Mouse (Mus musculus): ENCODE measurements around the gene Trim63. TPM values are rescaled to one million over a fixed set of nuclear protein-coding genes. Genes with fewer than 3 reads are reported as not detected.
"Not testable (repeated sequence)": the region's sequence is repeated elsewhere in the genome, so short reads cannot be mapped to it uniquely, and the experiment has no call there.

The Trim63 gene
- polyA plus RNA-seq (2015; fragmentation: Nextera tagmentation; extraction: Ambion mirVana): 1.2 and 1.4 TPM in 2 replicates

DNA sequence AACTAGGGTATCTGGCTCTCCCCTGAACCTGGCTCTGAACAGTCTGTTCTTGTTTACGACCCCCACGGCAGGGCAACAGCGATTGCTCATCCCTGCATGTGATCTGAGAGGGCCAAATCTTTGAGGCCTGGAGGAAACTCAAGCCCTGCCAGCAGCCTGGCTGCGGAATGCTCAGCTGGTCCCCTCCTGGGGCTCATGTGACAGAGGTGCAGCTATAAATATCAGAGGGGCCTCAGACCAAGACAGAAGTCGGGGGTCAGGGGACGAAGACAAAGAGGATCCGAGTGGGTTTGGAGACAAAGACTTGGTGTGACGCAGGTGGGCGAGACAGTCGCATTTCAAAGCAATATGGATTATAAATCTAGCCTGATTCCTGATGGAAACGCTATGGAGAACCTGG lies at the start of gene Trim63:
Trim63 (plus strand) TSS at position 245 of the 400 bp plus-strand sequence.
- peaks cover 7% of the 10 kb centered on the region; the same call in 1 of the 2 replicates for H3K4me1 ChIP-seq
- H3K36me3 ChIP-seq: no peaks in the 10 kb centered on the region
- no peak within 1 kb of the TSS for H3K9ac ChIP-seq (replicated peaks)
- no peaks in the 10 kb centered on the region for H3K9me3 ChIP-seq (replicated peaks)
- 15% methylated on average over 11 of the region's 11 CpGs for WGBS
- no peak within 1 kb of the TSS for H3K27ac ChIP-seq (replicated peaks)
- H3K27me3 ChIP-seq (replicated peaks): no peaks in the 10 kb centered on the region
- H3K4me3 ChIP-seq (replicated peaks): no peak within 1 kb of the TSS
- no peak for ATAC-seq (ENCODE audit: low FRiP score)
- no peak within 1 kb of the TSS; the same call in 1 of the 2 replicates for H3K4me2 ChIP-seq

- H3K9me3 ChIP-seq (replicated peaks): no peaks in the 10 kb centered on the region
- H3K4me2 ChIP-seq: no peak overlapping the region
- no peaks in the 10 kb centered on the region for H3K4me1 ChIP-seq
- no peak overlapping the region for H3K9ac ChIP-seq (replicated peaks)
- WGBS: 59% methylated on average over 9 of the region's 9 CpGs
- H3K36me3 ChIP-seq: no peaks in the 10 kb centered on the region
- H3K27ac ChIP-seq (replicated peaks): no peak overlapping the region
- no peak overlapping the region for H3K4me3 ChIP-seq (replicated peaks)
- no peak for ATAC-seq (ENCODE audit: low FRiP score)
- no peaks in the 10 kb centered on the region for H3K27me3 ChIP-seq (replicated peaks)
These were observed 48.9 kb upstream of the Trim63 start for GRCm38 (mm10) chr4:134265860-134266585.

GRCm38 (mm10) chr4:134268102-134268655 lies 46.7 kb upstream of the Trim63 start:
- ATAC-seq (ENCODE audit: low FRiP score): no peak
- H3K36me3 ChIP-seq: no peaks in the 10 kb centered on the region
- peaks cover 2% of the 10 kb centered on the region; the same call in 1 of the 2 replicates for H3K4me1 ChIP-seq
- no peaks in the 10 kb centered on the region for H3K9me3 ChIP-seq (replicated peaks)
- no peak overlapping the region for H3K4me3 ChIP-seq (replicated peaks)
- no peak overlapping the region for H3K27ac ChIP-seq (replicated peaks)
- WGBS: 88% methylated on average over 19 of the region's 19 CpGs
- no peaks in the 10 kb centered on the region for H3K27me3 ChIP-seq (replicated peaks)
- H3K4me2 ChIP-seq: no peak overlapping the region
- no peak overlapping the region for H3K9ac ChIP-seq (replicated peaks)

GRCm38 (mm10) chr4:134269622-134270021 lies 45.3 kb upstream of the Trim63 start:
- not testable (repeated sequence) for H3K27me3 ChIP-seq (replicated peaks); H3K36me3 ChIP-seq; H3K4me2 ChIP-seq; H3K9ac ChIP-seq (replicated peaks); ATAC-seq (ENCODE audit: low FRiP score); H3K9me3 ChIP-seq (replicated peaks); H3K4me1 ChIP-seq; H3K4me3 ChIP-seq (replicated peaks); H3K27ac ChIP-seq (replicated peaks)

- no peak overlapping the region for H3K4me3 ChIP-seq (replicated peaks)
- ATAC-seq (ENCODE audit: low FRiP score): no peak
- no peaks in the 10 kb centered on the region for H3K27me3 ChIP-seq (replicated peaks)
- no peak overlapping the region for H3K4me2 ChIP-seq
- H3K36me3 ChIP-seq: peaks cover 8% of the 10 kb centered on the region
- no peak overlapping the region for H3K9ac ChIP-seq (replicated peaks)
- no peaks in the 10 kb centered on the region for H3K9me3 ChIP-seq (replicated peaks)
- peaks cover 2% of the 10 kb centered on the region; the same call in 1 of the 2 replicates for H3K4me1 ChIP-seq
- 83% methylated on average over 7 of the region's 7 CpGs for WGBS
- no peak overlapping the region for H3K27ac ChIP-seq (replicated peaks)
These were observed 42.9 kb upstream of the Trim63 start for GRCm38 (mm10) chr4:134271979-134272378.

DNA sequence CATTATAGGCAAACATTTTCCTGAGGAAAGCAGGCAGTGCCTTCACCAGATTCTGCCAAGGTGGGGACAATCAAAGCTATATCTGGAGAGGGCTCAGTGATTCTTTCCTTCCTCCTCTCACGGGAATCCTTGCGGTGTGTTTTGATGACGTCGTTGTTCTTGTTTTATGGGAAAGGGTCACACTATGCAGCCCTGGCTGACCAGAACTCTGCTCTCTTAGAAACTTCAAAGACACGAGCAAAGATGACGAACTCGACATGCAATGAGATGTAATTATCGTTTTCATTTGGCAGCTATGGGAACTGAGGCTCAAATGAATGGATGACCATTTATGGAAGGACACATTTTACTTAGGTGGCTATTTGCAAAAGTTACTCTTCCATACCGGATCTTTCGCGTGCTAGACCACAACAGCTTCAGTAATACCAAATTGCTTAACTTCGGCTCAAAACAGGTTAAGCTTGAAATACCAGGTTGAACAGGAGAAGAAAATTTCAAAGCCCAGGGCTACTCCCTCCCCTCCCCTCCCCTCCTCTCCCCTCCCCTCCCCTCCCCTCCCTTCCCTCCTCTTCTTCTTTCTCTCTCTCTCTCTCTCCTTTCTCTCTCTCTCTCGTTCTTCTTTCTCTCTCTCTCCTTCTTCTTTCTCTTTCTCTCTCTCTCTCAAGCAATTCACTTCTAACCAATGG lies 42.0 kb upstream of the Trim63 start:
- Histone ChIP-seq H3K4me2 (0 out of 2 replicates have a peak overlapping the region, but pooled peaks have one; percentile 21), H3K27ac (replicated peaks) (no peak overlapping the region), H3K27me3 (replicated peaks) (no peaks in the 10 kb centered on the region), H3K4me3 (replicated peaks) (no peak overlapping the region), H3K36me3 (peaks cover 16% of the 10 kb centered on the region), H3K9ac (replicated peaks) (no peak overlapping the region), H3K9me3 (replicated peaks) (no peaks in the 10 kb centered on the region), H3K4me1 (peaks cover 2% of the 10 kb centered on the region; the same call in 1 of the 2 replicates)
- no peak for ATAC-seq (ENCODE audit: low FRiP score)
- WGBS: 29% methylated on average over 12 of the region's 13 CpGs

DNA sequence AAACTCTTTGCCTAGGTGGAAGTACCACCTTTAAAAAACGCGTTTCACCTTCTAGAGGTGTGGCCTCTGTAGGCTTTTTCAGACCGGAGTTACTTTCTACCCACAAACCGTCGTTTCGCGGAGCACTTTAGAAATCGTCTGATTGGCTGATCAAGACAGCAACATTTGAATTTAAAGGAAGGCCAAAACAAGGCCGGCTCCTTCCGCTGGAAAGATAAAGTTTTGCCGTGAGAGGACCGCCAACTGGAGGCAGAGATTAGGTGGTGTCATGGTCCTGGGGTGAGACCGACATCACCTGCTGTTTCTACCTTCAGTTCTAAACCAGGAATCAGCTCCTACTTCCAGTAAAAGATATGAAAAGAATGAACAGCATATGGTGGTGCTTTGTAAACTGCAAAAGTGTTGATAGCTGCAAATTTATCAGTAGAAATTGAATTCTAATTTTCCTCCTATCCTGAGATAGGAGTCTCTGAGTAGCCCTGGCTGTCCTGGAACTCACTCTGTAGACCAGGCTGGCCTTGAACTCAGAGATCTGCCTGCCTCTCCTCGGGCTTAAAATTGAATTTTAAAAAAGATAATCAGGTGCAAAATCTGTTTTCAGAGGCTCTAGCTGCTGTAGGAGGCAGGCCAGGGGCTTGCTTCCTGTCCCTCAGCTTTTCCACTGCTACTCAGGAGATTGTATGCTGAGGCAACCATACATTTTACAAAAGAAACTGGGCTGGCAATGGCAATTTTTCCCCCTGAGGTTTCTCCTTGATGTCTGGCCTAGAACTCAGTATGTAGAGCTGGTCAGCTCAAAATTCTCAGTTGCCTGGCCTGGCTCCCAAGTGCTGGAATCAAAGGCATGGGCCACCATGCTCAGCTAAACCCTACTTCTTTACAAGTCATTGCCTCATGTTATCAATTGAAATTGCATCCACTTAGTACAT lies 41.2 kb upstream of the Trim63 start:
- ATAC-seq (ENCODE audit: low FRiP score): no peak
- H3K4me3 ChIP-seq (replicated peaks): no peak overlapping the region
- no peaks in the 10 kb centered on the region for H3K9me3 ChIP-seq (replicated peaks)
- H3K27me3 ChIP-seq (replicated peaks): no peaks in the 10 kb centered on the region
- peaks cover 21% of the 10 kb centered on the region for H3K36me3 ChIP-seq
- 8% methylated on average over 14 of the region's 14 CpGs for WGBS
- peaks cover 2% of the 10 kb centered on the region; the same call in 1 of the 2 replicates for H3K4me1 ChIP-seq
- 0 out of 2 replicates have a peak overlapping the region, but pooled peaks have one; percentile 21 for H3K4me2 ChIP-seq
- no peak overlapping the region for H3K9ac ChIP-seq (replicated peaks)
- no peak overlapping the region for H3K27ac ChIP-seq (replicated peaks)

GRCm38 (mm10) chr4:134284942-134285341 lies 30.0 kb upstream of the Trim63 start:
- WGBS: 97% methylated on average over 2 of the region's 2 CpGs
- no peak for ATAC-seq (ENCODE audit: low FRiP score)
- Histone ChIP-seq H3K27ac (replicated peaks) (no peak overlapping the region), H3K9me3 (replicated peaks) (no peaks in the 10 kb centered on the region), H3K4me3 (replicated peaks) (no peak overlapping the region), H3K4me1 (peaks cover 31% of the 10 kb centered on the region), H3K36me3 (peaks cover 37% of the 10 kb centered on the region), H3K27me3 (replicated peaks) (no peaks in the 10 kb centered on the region), H3K4me2 (no peak overlapping the region), H3K9ac (replicated peaks) (no peak overlapping the region)

DNA sequence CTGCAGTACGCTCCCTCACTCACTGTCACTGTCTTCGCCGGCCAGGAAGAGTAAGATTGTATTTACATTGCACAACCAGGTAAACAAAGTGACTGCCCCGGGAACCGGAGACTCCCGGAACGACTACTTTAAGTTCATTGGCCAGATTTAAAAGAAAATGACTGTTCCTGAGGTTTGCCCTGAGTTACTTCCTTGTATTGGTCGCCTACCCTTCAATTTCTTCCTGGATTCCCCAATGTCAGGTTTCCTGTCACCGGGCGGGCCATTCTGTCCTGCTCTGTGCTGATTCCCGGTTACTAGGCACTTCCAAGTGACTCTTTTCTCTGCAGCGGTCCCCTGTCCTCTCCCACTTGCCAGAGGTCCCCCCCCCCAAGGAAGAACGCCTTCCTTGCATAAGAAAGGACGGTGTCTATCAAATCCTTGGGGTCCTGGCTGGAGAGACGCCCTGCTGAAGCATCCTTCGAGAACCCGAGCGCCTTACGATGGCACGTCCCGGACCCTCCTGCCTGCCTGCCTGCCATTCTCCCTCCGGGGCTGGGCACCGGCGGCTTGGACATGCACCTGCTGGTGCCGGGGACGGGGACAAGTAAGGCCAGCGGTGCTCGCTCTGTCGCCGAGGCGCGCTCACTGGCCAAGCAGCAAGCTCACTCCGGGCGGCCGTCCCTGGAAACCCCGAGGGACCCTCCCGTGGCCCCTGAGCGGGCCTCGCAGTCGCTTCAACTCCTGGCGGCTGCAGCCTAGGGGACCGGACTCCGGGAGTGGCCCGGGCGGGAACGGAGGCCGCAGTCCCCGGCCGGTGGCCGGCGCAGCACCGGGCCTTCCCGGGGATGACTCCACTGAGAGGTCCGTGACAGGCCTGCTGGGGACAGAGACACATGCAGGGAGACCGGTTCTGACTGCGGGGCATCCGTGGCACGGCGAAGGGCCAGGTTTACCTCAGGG lies 28.4 kb upstream of the Trim63 start:
- Histone ChIP-seq H3K4me1 (peaks cover 31% of the 10 kb centered on the region), H3K9ac (replicated peaks) (peak overlapping the region; percentile 94), H3K4me3 (replicated peaks) (peak overlapping the region; percentile 100), H3K27ac (replicated peaks) (peak overlapping the region; percentile 100), H3K9me3 (replicated peaks) (no peaks in the 10 kb centered on the region), H3K4me2 (peak overlapping the region; percentile 93), H3K36me3 (peaks cover 26% of the 10 kb centered on the region), H3K27me3 (replicated peaks) (no peaks in the 10 kb centered on the region)
- peak; percentile 62 for ATAC-seq (ENCODE audit: low FRiP score)
- 3% methylated on average over 56 of the region's 59 CpGs for WGBS

DNA sequence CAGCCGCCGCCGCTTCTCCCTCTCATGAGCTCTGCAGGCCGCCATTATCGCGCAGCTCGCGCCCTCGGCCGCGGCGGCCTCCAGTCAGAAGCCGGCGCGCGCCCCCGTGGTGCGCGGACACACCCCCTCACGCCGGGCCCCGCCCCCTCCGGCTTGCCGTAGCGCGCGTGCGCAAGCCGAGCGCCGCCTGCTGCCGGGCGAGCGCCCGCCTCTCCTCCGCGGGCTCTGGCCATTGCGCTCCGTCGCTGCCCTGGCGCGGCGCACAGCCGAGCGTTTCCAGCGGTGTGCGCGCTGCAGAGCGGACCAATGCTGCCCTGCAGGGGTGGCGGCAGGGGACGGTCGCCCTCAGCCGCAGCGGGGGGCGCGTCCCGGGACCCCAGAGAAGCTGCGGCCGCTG lies 27.8 kb upstream of the Trim63 start:
- Histone ChIP-seq H3K27ac (replicated peaks) (peak overlapping the region; percentile 100), H3K9ac (replicated peaks) (peak overlapping the region; percentile 99), H3K27me3 (replicated peaks) (no peaks in the 10 kb centered on the region), H3K4me3 (replicated peaks) (peak overlapping the region; percentile 100), H3K4me1 (peaks cover 31% of the 10 kb centered on the region), H3K9me3 (replicated peaks) (no peaks in the 10 kb centered on the region), H3K36me3 (peaks cover 21% of the 10 kb centered on the region), H3K4me2 (peak overlapping the region; percentile 93)
- WGBS: under 1% methylated on average over 54 of the region's 59 CpGs
- ATAC-seq (ENCODE audit: low FRiP score): peak; percentile 95

Measured in neural tube, embryonic 15.5 days (tissue).